Mouse (Mus musculus) heart, embryonic 15.5 days (tissue): ENCODE measurements at regions not wholly inside any gene's neighbourhood (a gene's known extent, or its start where the extent isn't known, plus 50 kb on each side); places are given as distances from the start of the nearest gene placed in this dataset.
A peak's percentile ranks its signal among the peaks of the same experiment; 100 is the strongest.

Source experiments
- ATAC-seq: fragments of 200-750 bp; cut with Nextera tagmentation; replicated peaks from 2 replicates; pipeline ENCODE4 v1.8.0; 2017; ENCODE audit warnings: low read depth, moderate TSS enrichment; ENCODE audit not compliant: insufficient number of reproducible peaks, insufficient read depth, low FRiP score
- H3K27ac ChIP-seq: fragments of 300-500 bp; sonication (generic); 2 replicates; pipeline ENCODE4 v1.5.1; 2015; ENCODE audit warnings: mild to moderate bottlenecking, inconsistent platforms
- H3K27me3 ChIP-seq: fragments of 300-500 bp; sonication (generic); 2 replicates; pipeline ENCODE4 v1.6.1; 2015; ENCODE audit warnings: inconsistent platforms
- H3K36me3 ChIP-seq: fragments of 300-500 bp; sonication (generic); 2 replicates; pipeline ENCODE4 v1.6.1; 2015; ENCODE audit warnings: mild to moderate bottlenecking, inconsistent platforms
- H3K4me1 ChIP-seq: fragments of 300-500 bp; sonication (generic); replicated peaks from 2 replicates; pipeline ENCODE4 v1.6.1; 2015; ENCODE audit warnings: inconsistent platforms
- H3K4me2 ChIP-seq: fragments of 300-500 bp; sonication (generic); 2 replicates; pipeline ENCODE4 v1.6.1; 2015; ENCODE audit warnings: inconsistent platforms, mild to moderate bottlenecking, moderate library complexity
- H3K4me3 ChIP-seq: fragments of 300-500 bp; sonication (generic); 2 replicates; pipeline ENCODE4 v1.5.1; 2015; ENCODE audit warnings: mild to moderate bottlenecking, inconsistent platforms
- H3K9ac ChIP-seq: fragments of 300-500 bp; sonication (generic); 2 replicates; pipeline ENCODE4 v1.6.1; 2015; ENCODE audit warnings: mild to moderate bottlenecking, inconsistent platforms
- H3K9me3 ChIP-seq: fragments of 300-500 bp; sonication (generic); replicated peaks from 2 replicates; pipeline ENCODE4 v1.6.1; 2016; ENCODE audit warnings: inconsistent platforms
- WGBS: fragments of 180-500 bp; shearing (Covaris S2); methylation state at CpG from one replicate; pipeline ENCODE4 v1.1.7; 2015; ENCODE audit warnings: mixed read lengths; 5-methylcytosine and 5-hydroxymethylcytosine counted together

GRCm38 (mm10) chr1:108548721-108549120 lies 958.9 kb downstream of the Serpinb8 start:
- ATAC-seq: no peak
- no peaks in the 10 kb centered on the region for H3K9me3 ChIP-seq

GRCm38 (mm10) chr1:108558882-108559281 lies 969.1 kb downstream of the Serpinb8 start:
- no peak overlapping the region for H3K4me3 ChIP-seq
- no peaks in the 10 kb centered on the region for H3K9me3 ChIP-seq
- H3K36me3 ChIP-seq: no peaks in the 10 kb centered on the region
- no peaks in the 10 kb centered on the region for H3K27me3 ChIP-seq
- no peak overlapping the region for H3K27ac ChIP-seq
- H3K4me2 ChIP-seq: no peak overlapping the region
- no peak for ATAC-seq
- H3K9ac ChIP-seq: no peak overlapping the region
- H3K4me1 ChIP-seq: no peaks in the 10 kb centered on the region
- 65% methylated on average over 1 of the region's 1 CpGs for WGBS

More at GRCm38 (mm10) chr1:108548721-108549120, 958.9 kb downstream of the Serpinb8 start:
- Histone ChIP-seq H3K9ac (no peak overlapping the region), H3K27ac (no peak overlapping the region), H3K4me2 (no peak overlapping the region), H3K27me3 (no peaks in the 10 kb centered on the region), H3K4me3 (no peak overlapping the region), H3K36me3 (no peaks in the 10 kb centered on the region), H3K4me1 (no peaks in the 10 kb centered on the region)
- 58% methylated on average over 2 of the region's 2 CpGs for WGBS

- Histone ChIP-seq H3K36me3 (no peaks in the 10 kb centered on the region), H3K9me3 (no peaks in the 10 kb centered on the region), H3K4me3 (no peak overlapping the region), H3K27me3 (no peaks in the 10 kb centered on the region), H3K4me2 (no peak overlapping the region), H3K27ac (no peak overlapping the region), H3K4me1 (no peaks in the 10 kb centered on the region), H3K9ac (no peak overlapping the region)
- WGBS: 55% methylated on average over 1 of the region's 1 CpGs
- ATAC-seq: no peak
Measured at GRCm38 (mm10) chr1:108562981-108563380, 973.2 kb downstream of the Serpinb8 start.

GRCm38 (mm10) chr1:108571977-108572376 lies 982.2 kb downstream of the Serpinb8 start:
- 44% methylated on average over 3 of the region's 3 CpGs for WGBS
- Histone ChIP-seq H3K9ac (no peak overlapping the region), H3K4me3 (no peak overlapping the region), H3K4me2 (no peak overlapping the region), H3K9me3 (no peaks in the 10 kb centered on the region), H3K36me3 (no peaks in the 10 kb centered on the region), H3K27me3 (no peaks in the 10 kb centered on the region), H3K27ac (peak overlapping the region; percentile 75), H3K4me1 (no peaks in the 10 kb centered on the region)
- ATAC-seq: no peak; the same call in 1 of the 2 replicates

GRCm38 (mm10) chr1:108572765-108573164 lies 983.0 kb downstream of the Serpinb8 start:
- no peaks in the 10 kb centered on the region for H3K9me3 ChIP-seq
- no peak for ATAC-seq
- no peak overlapping the region for H3K4me3 ChIP-seq
- no peaks in the 10 kb centered on the region for H3K27me3 ChIP-seq
- H3K9ac ChIP-seq: no peak overlapping the region
- no peaks in the 10 kb centered on the region for H3K4me1 ChIP-seq
- no peak overlapping the region for H3K27ac ChIP-seq
- no peaks in the 10 kb centered on the region for H3K36me3 ChIP-seq
- no peak overlapping the region for H3K4me2 ChIP-seq

- Histone ChIP-seq H3K9me3 (no peaks in the 10 kb centered on the region), H3K4me2 (no peak overlapping the region), H3K4me3 (no peak overlapping the region), H3K4me1 (no peaks in the 10 kb centered on the region), H3K9ac (no peak overlapping the region), H3K36me3 (no peaks in the 10 kb centered on the region), H3K27me3 (no peaks in the 10 kb centered on the region), H3K27ac (no peak overlapping the region)
- ATAC-seq: no peak
- 79% methylated on average over 6 of the region's 6 CpGs for WGBS
Measured at GRCm38 (mm10) chr1:108576806-108577205, 987.0 kb downstream of the Serpinb8 start.

- no peak overlapping the region for H3K4me3 ChIP-seq
- no peak overlapping the region for H3K4me2 ChIP-seq
- H3K4me1 ChIP-seq: no peaks in the 10 kb centered on the region
- H3K9me3 ChIP-seq: no peaks in the 10 kb centered on the region
- no peaks in the 10 kb centered on the region for H3K36me3 ChIP-seq
- no peaks in the 10 kb centered on the region for H3K27me3 ChIP-seq
- WGBS: 76% methylated on average over 3 of the region's 3 CpGs
- H3K27ac ChIP-seq: no peak overlapping the region
- no peak overlapping the region for H3K9ac ChIP-seq
- ATAC-seq: no peak
Measured at GRCm38 (mm10) chr1:108577793-108578192, 988.0 kb downstream of the Serpinb8 start.

GRCm38 (mm10) chr1:108592720-108593422 lies 1003.1 kb downstream of the Serpinb8 start:
- H3K27ac ChIP-seq: no peak overlapping the region
- no peak overlapping the region for H3K4me3 ChIP-seq
- 81% methylated on average over 3 of the region's 3 CpGs for WGBS
- no peaks in the 10 kb centered on the region for H3K9me3 ChIP-seq
- no peaks in the 10 kb centered on the region for H3K4me1 ChIP-seq
- no peaks in the 10 kb centered on the region for H3K36me3 ChIP-seq
- no peak overlapping the region for H3K9ac ChIP-seq
- ATAC-seq: no peak
- no peaks in the 10 kb centered on the region for H3K27me3 ChIP-seq
- H3K4me2 ChIP-seq: no peak overlapping the region

GRCm38 (mm10) chr1:108597129-108597528 lies 1007.3 kb downstream of the Serpinb8 start:
- ATAC-seq: no peak
- H3K9ac ChIP-seq: no peak overlapping the region
- H3K4me2 ChIP-seq: no peak overlapping the region
- no peak overlapping the region for H3K4me3 ChIP-seq
- no peaks in the 10 kb centered on the region for H3K36me3 ChIP-seq
- no peaks in the 10 kb centered on the region for H3K4me1 ChIP-seq
- no peaks in the 10 kb centered on the region for H3K27me3 ChIP-seq
- no peak overlapping the region for H3K27ac ChIP-seq
- H3K9me3 ChIP-seq: no peaks in the 10 kb centered on the region; the same call in 1 of the 2 replicates
- WGBS: 89% methylated on average over 11 of the region's 11 CpGs
